Mouse (Mus musculus) midbrain, postnatal 0 days (tissue): ENCODE measurements around the gene Mill2. TPM values are rescaled to one million over a fixed set of nuclear protein-coding genes. Genes with fewer than 3 reads are reported as not detected.

Source experiments
- ATAC-seq: fragments of 200-750 bp; cut with Nextera tagmentation; 2 replicates; pipeline ENCODE4 v1.8.0; 2017; ENCODE audit warnings: moderate number of reproducible peaks, mild to moderate bottlenecking, moderate TSS enrichment, moderate library complexity; ENCODE audit not compliant: low FRiP score
- DNase-seq: peaks from one replicate; pipeline ENCODE4 v3.0.0-alpha.2; 2015; ENCODE audit warnings: low spot score
- H3K27ac ChIP-seq: fragments of 300-500 bp; sonication (generic); 2 replicates; pipeline ENCODE4 v1.5.1; 2014; ENCODE audit warnings: low read depth, mild to moderate bottlenecking, low read length, mixed read lengths
- H3K27me3 ChIP-seq: fragments of 300-500 bp; sonication (generic); 2 replicates; pipeline ENCODE4 v1.6.1; 2014; ENCODE audit warnings: low read length, control low read depth, mixed read lengths; ENCODE audit not compliant: insufficient read depth
- H3K36me3 ChIP-seq: fragments of 300-500 bp; sonication (generic); 2 replicates; pipeline ENCODE4 v1.6.1; 2014; ENCODE audit warnings: low read length, control low read depth, mixed read lengths; ENCODE audit not compliant: insufficient read depth
- H3K4me1 ChIP-seq: fragments of 300-500 bp; sonication (generic); 2 replicates; pipeline ENCODE4 v1.6.1; 2014; ENCODE audit warnings: mild to moderate bottlenecking, control low read depth, antibody characterized with exemption, low read length, mixed read lengths; ENCODE audit not compliant: insufficient read depth
- H3K4me2 ChIP-seq: fragments of 300-500 bp; sonication (generic); 2 replicates; pipeline ENCODE4 v1.6.1; 2014; ENCODE audit warnings: low read depth, mild to moderate bottlenecking, low read length, mixed read lengths; ENCODE audit not compliant: poor library complexity, severe bottlenecking
- H3K4me3 ChIP-seq: fragments of 300-500 bp; sonication (generic); 2 replicates; pipeline ENCODE4 v1.5.1; 2014; ENCODE audit warnings: low read depth, mild to moderate bottlenecking, low read length, moderate library complexity
- H3K9ac ChIP-seq: fragments of 300-500 bp; sonication (generic); replicated peaks from 2 replicates; pipeline ENCODE4 v1.6.1; 2014; ENCODE audit warnings: mild to moderate bottlenecking, low read length, moderate library complexity, mixed read lengths; ENCODE audit not compliant: poor library complexity, severe bottlenecking
- H3K9me3 ChIP-seq: fragments of 300-500 bp; sonication (generic); 2 replicates; pipeline ENCODE4 v1.6.1; 2016; ENCODE audit warnings: low read length, control low read depth
- CTCF ChIP-seq: IDR thresholded peaks from 2 replicates; pipeline ENCODE4 v1.5.1; 2016; ENCODE audit warnings: antibody characterized with exemption, mild to moderate bottlenecking
- WGBS: fragments of 180-500 bp; shearing (Covaris S2); extraction: QIAGEN DNeasy Blood & Tissue Kit; methylation state at CpG from one replicate; pipeline ENCODE4 v1.1.7; 2014; 5-methylcytosine and 5-hydroxymethylcytosine counted together
- polyA plus RNA-seq: library from polyadenylated mRNA; unstranded; fragments of >200 nt; fragmentation: Nextera tagmentation; extraction: Ambion mirVana; gene quantifications from 2 replicates; pipeline ENCODE4 v1.2.1, GENCODE M21; 2015
- total RNA-seq: library from RNA; depleted of rRNA; stranded (reverse); fragments of >200 nt; gene quantifications from 2 replicates; pipeline ENCODE4 v1.2.3, GENCODE M21; 2014

Mill2 gene
- total and polyA plus RNA-seq, 2 experiments from 2014 or later = 0.64 to 3.3 TPM

DNA sequence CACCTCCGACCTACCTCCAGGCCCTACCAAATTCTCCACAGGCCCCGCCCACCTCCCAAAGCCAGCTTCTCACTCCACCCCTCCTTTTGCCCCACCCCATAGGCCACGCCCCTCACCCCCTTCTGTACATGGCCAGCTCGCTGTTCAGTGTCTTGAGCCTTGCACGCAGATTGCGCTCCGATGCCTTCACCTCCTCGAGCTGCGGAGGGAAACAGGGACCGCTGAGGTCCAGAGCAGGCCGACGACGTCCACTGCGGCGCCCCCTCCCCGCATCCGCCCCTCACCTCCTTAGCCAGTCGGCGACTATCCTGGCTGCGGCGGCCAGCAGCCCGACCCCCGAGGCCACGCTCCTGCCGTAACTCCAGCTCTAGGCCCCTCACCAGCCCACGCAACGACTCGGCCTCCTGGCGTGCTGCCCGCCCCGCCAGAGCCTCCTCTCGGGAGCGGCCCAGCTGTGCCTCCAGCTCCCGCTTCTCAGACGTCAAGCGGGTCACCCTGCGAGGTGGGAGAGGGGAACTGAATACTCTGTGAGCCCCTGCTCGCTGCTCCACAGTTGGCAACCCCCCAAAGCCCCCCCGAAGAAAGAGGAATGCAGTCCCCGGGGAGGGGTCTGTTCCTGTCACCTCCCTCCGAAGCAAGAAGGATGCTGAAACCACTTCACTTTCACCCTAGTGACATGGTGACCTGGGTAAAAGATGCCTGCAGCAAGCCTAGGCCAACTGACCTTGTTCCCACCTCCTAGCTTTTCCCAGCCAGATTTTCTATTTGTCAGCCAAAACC, 54.1 kb downstream of the Mill2 start:
- DNase-seq (peak; percentile 56), ATAC-seq (peak; percentile 20)
- H3K36me3 ChIP-seq = no peaks in the 10 kb centered on the region
- no peaks in the 10 kb centered on the region for H3K9me3 ChIP-seq
- no peaks in the 10 kb centered on the region for H3K4me1 ChIP-seq
- TF ChIP-seq CTCF = no peak
- no peaks in the 10 kb centered on the region for H3K27me3 ChIP-seq
- peak overlapping the region; percentile 68 for H3K9ac ChIP-seq
- 3% methylated on average over 41 of the region's 41 CpGs for WGBS
- H3K4me2 ChIP-seq = peak overlapping the region; percentile 95
- H3K27ac ChIP-seq = peak overlapping the region; percentile 43; the same call in 1 of the 2 replicates
- peak overlapping the region; percentile 49 for H3K4me3 ChIP-seq

DNA sequence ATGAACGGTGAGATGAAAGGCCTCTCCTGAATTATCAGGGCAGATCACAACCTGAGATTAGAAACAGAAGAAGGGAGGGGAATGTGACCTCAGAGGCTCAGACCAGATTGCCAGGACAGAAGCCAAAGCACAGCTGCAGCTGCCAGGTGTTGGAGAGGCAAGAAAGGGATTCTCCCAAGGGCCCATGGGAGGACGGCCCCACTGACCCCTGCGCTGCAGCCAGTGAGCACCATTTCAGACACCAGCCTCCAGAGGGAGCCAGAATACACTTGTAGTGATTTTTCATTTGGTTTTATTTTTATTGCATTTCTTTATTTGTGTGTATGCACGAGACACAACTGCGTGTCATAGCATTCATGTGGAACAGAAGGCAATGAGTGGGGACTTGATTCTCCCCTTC, 56.8 kb downstream of the Mill2 start:
- TF ChIP-seq CTCF = peak; percentile 84
- ATAC-seq (no peak), DNase-seq (peak; percentile 66)
- H3K36me3 ChIP-seq = no peaks in the 10 kb centered on the region
- no peaks in the 10 kb centered on the region for H3K4me1 ChIP-seq
- H3K4me3 ChIP-seq = no peak overlapping the region
- WGBS = 17% methylated on average over 5 of the region's 5 CpGs
- H3K27me3 ChIP-seq = no peaks in the 10 kb centered on the region
- no peak overlapping the region for H3K27ac ChIP-seq
- H3K9me3 ChIP-seq = no peaks in the 10 kb centered on the region
- H3K9ac ChIP-seq = no peak overlapping the region
- no peak overlapping the region for H3K4me2 ChIP-seq

DNA sequence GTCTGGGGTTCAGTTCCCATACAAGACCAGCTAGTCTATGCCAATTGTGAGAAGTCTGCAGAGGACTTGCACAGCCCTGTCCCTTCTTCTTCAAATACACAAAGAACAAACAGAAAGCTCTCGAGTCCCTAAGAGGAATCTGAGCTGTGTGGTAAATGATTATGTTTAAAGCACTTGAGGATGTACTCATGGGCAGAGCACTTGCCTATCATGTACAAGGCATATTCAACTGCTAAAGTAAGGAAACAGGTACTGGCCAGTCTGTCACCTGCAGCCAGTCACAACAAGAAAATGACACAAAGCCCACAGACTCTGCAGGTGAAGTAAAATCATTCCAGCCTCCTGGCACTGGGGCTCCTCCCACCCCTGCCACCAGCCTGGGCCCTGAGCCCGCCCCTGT, 60.7 kb downstream of the Mill2 start:
- DNase-seq (no peak), ATAC-seq (no peak)
- no peak overlapping the region for H3K9ac ChIP-seq
- no peaks in the 10 kb centered on the region for H3K4me1 ChIP-seq
- no peak overlapping the region for H3K4me2 ChIP-seq
- H3K4me3 ChIP-seq = no peak overlapping the region
- H3K27me3 ChIP-seq = no peaks in the 10 kb centered on the region
- H3K27ac ChIP-seq = no peak overlapping the region
- no peak for TF ChIP-seq CTCF
- H3K9me3 ChIP-seq = no peaks in the 10 kb centered on the region
- no peaks in the 10 kb centered on the region for H3K36me3 ChIP-seq
- WGBS = 93% methylated on average over 2 of the region's 2 CpGs

DNA sequence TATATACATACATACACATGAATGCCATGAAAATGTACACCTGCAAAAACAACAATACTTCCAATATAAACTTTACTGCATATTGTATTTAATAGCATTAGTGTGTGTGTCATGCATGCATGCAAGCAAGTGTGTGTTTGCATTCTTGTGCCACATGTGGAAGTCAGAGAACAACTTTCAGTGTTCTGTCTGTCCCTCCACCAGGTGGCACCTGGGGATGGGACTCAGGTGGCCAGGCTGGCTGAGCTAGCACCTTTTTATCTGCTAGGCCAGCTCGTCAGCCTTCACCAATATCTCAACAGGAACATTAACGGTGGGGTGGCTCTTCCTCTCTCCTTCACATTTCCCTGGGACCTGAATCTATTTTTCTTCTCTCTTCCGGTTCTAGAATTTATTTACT, 62.7 kb downstream of the Mill2 start:
- no peak overlapping the region for H3K27ac ChIP-seq
- peak; percentile 62 for TF ChIP-seq CTCF
- H3K4me3 ChIP-seq = no peak overlapping the region
- 0 out of 2 replicates have a peak overlapping the region, but pooled peaks have one; percentile 4 for H3K9ac ChIP-seq
- no peaks in the 10 kb centered on the region for H3K9me3 ChIP-seq
- no peak overlapping the region for H3K4me2 ChIP-seq
- no peaks in the 10 kb centered on the region for H3K4me1 ChIP-seq
- no peaks in the 10 kb centered on the region for H3K27me3 ChIP-seq
- WGBS = 60% methylated on average over 3 of the region's 3 CpGs
- DNase-seq (no peak), ATAC-seq (no peak)
- no peaks in the 10 kb centered on the region for H3K36me3 ChIP-seq

DNA sequence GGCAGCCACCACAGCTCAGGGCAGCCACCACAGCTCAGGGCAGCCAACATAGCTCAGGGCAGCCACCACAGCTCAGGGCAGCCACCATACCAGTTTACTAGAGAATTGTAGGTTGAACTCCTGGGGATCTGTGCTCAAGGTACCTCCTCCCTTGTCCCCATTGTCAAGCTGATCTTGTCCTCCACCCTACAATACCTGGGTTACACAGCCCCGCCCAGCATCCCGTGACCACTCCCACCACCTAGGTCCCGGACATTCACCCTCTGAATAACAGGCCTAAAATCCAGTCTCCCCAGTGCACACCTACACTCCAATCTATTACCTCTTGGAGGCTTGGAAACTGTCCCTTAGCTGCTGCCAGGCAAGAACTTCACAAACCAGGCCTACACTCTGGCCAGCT, 65.2 kb downstream of the Mill2 start:
- no peak for DNase-seq
- no peak for ATAC-seq
- Histone ChIP-seq H3K27me3 (no peaks in the 10 kb centered on the region), H3K9ac (no peak overlapping the region), H3K27ac (no peak overlapping the region), H3K36me3 (no peaks in the 10 kb centered on the region), H3K4me1 (peaks cover 5% of the 10 kb centered on the region; the same call in 1 of the 2 replicates), H3K4me2 (no peak overlapping the region), H3K9me3 (no peaks in the 10 kb centered on the region), H3K4me3 (no peak overlapping the region)
- WGBS = 78% methylated on average over 3 of the region's 3 CpGs
- no peak for TF ChIP-seq CTCF

DNA sequence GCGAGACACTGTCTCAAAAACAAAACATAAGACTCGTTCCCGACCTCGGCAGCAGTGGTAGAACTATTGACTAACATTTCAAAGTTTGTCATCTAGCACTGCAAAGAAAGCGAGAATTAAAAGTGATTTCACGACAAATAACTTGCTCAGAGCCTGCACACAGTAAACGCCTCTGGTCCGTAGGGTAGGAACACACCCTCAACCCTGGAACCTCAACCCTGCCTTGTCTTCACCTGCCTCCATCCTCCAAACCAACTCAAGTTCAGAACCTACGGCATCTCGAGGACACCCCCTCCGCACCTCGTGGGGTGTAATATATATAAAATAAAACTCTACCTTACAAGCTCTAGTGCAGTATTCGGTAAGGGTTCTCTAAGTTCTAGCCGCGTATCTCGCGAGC, 70.0 kb downstream of the Mill2 start:
- H3K9me3 ChIP-seq = no peaks in the 10 kb centered on the region
- H3K27me3 ChIP-seq = no peaks in the 10 kb centered on the region
- H3K4me1 ChIP-seq = peaks cover 5% of the 10 kb centered on the region; the same call in 1 of the 2 replicates
- peak overlapping the region; percentile 50 for H3K9ac ChIP-seq
- no peaks in the 10 kb centered on the region for H3K36me3 ChIP-seq
- ATAC-seq = no peak
- H3K4me3 ChIP-seq = peak overlapping the region; percentile 67
- no peak for TF ChIP-seq CTCF
- WGBS = 7% methylated on average over 17 of the region's 17 CpGs
- peak overlapping the region; percentile 79 for H3K4me2 ChIP-seq
- DNase-seq = no peak
- H3K27ac ChIP-seq = no peak overlapping the region
